ENCODE assay signal across 14 mouse cellular contexts in genomic region chr9:41888616-41889150, GRCm38 (mm10).
DNase-seq lines count a peak whose midpoint lies in the region; ATAC-seq lines count a peak whose summit lies in the region.
"Had no signal": no experiment of that assay in that cellular context is flagged by ENCODE, and none has a peak within 500 bp of the region (broad histone marks: within the 10 kb centered on the region; RNA-seq: fewer than 3 reads in every experiment).

No protein-coding gene starts in this region.

- no peaks in the 10 kb centered on the region for H3K9me3 ChIP-seq in heart, embryonic 13.5 days
- no peaks in the 10 kb centered on the region for H3K9me3 ChIP-seq in heart, embryonic 11.5 days (replicated peaks; ENCODE audit: control insufficient read depth, low read length)
- H3K9me3 ChIP-seq in midbrain, embryonic 14.5 days (ENCODE audit: control insufficient read depth, low read length): no peaks in the 10 kb centered on the region
- no peaks in the 10 kb centered on the region for H3K9me3 ChIP-seq in midbrain, embryonic 13.5 days
- no peaks in the 10 kb centered on the region for H3K9me3 ChIP-seq in limb, embryonic 10.5 days (replicated peaks)
- H3K9me3 ChIP-seq: midbrain, embryonic 12.5 days had no signal

- H3K27ac ChIP-seq in heart, embryonic 13.5 days (replicated peaks): peak overlapping the region; percentile 42; the same call in 1 of the 2 replicates
- H3K27ac ChIP-seq in heart, embryonic 11.5 days (ENCODE audit: low read depth, low read length): no peak overlapping the region
- H3K27ac ChIP-seq in midbrain, embryonic 14.5 days (replicated peaks; ENCODE audit: low read depth, low read length): 0 out of 2 replicates have a peak overlapping the region, but pooled peaks have one; percentile 97
- H3K27ac ChIP-seq in midbrain, embryonic 13.5 days: no peak overlapping the region
- H3K27ac ChIP-seq in limb, embryonic 10.5 days: peak overlapping the region; percentile 94

- no peaks in the 10 kb centered on the region for H3K36me3 ChIP-seq in heart, embryonic 13.5 days
- no peaks in the 10 kb centered on the region for H3K36me3 ChIP-seq in heart, embryonic 11.5 days (ENCODE audit: control insufficient read depth, insufficient read depth, low read length)
- H3K36me3 ChIP-seq in midbrain, embryonic 14.5 days (ENCODE audit: control insufficient read depth, insufficient read depth, low read length): no peaks in the 10 kb centered on the region
- no peaks in the 10 kb centered on the region for H3K36me3 ChIP-seq in midbrain, embryonic 13.5 days
- no peaks in the 10 kb centered on the region for H3K36me3 ChIP-seq in limb, embryonic 10.5 days
- H3K36me3 ChIP-seq: midbrain, embryonic 12.5 days had no signal

- H3K9ac ChIP-seq in heart, embryonic 13.5 days: no peak overlapping the region
- H3K9ac ChIP-seq in heart, embryonic 11.5 days (ENCODE audit: low read depth, low read length): no peak overlapping the region
- H3K9ac ChIP-seq in midbrain, embryonic 14.5 days (replicated peaks; ENCODE audit: low read length): no peak overlapping the region
- no peak overlapping the region for H3K9ac ChIP-seq in midbrain, embryonic 13.5 days (replicated peaks)
- H3K9ac ChIP-seq: midbrain, embryonic 12.5 days had no signal

- ATAC-seq in heart, embryonic 13.5 days (ENCODE audit: extremely low read depth, insufficient number of reproducible peaks, low FRiP score, low TSS enrichment): no peak
- ATAC-seq in heart, embryonic 11.5 days (replicated peaks; ENCODE audit: insufficient number of reproducible peaks, low FRiP score, low TSS enrichment): no peak
- ATAC-seq in midbrain, embryonic 14.5 days (ENCODE audit: low FRiP score, low TSS enrichment): no peak
- ATAC-seq in midbrain, embryonic 13.5 days: no peak
- ATAC-seq: intestine, embryonic 16.5 days had no signal

- DNase-seq in midbrain, embryonic 14.5 days: no peak
- DNase-seq in limb, embryonic 10.5 days (ENCODE audit: low spot score): no peak
- no peak for DNase-seq in gastrocnemius, postnatal 25 days
- DNase-seq in heart, postnatal 36 days: no peak
- no peak for DNase-seq in thymus, adult 18-20 months
- DNase-seq: cerebellum, adult 2 months; liver; lung, postnatal 14 days; thymus, adult 2 months had no signal

- H3K4me3 ChIP-seq in heart, embryonic 13.5 days: no peak overlapping the region
- H3K4me3 ChIP-seq in heart, embryonic 11.5 days (ENCODE audit: low read depth, low read length): no peak overlapping the region
- H3K4me3 ChIP-seq in midbrain, embryonic 14.5 days (replicated peaks; ENCODE audit: low read depth, low read length): no peak overlapping the region
- no peak overlapping the region for H3K4me3 ChIP-seq in midbrain, embryonic 13.5 days (replicated peaks)
- no peak overlapping the region for H3K4me3 ChIP-seq in limb, embryonic 10.5 days
- H3K4me3 ChIP-seq: midbrain, embryonic 12.5 days had no signal

- WGBS in heart, embryonic 13.5 days: 77% methylated on average over 3 of the region's 3 CpGs
- 88% methylated on average over 3 of the region's 3 CpGs for WGBS in heart, embryonic 11.5 days (ENCODE audit: insufficient replicate concordance)
- WGBS in midbrain, embryonic 14.5 days: 88% methylated on average over 3 of the region's 3 CpGs
- WGBS in midbrain, embryonic 13.5 days: 89% methylated on average over 3 of the region's 3 CpGs
- WGBS in limb, embryonic 10.5 days: 91% methylated on average over 3 of the region's 3 CpGs

- H3K4me2 ChIP-seq in heart, embryonic 13.5 days: no peak overlapping the region
- H3K4me2 ChIP-seq in heart, embryonic 11.5 days: no peak overlapping the region
- H3K4me2 ChIP-seq in midbrain, embryonic 14.5 days (ENCODE audit: low read length): no peak overlapping the region
- H3K4me2 ChIP-seq in midbrain, embryonic 13.5 days (replicated peaks): no peak overlapping the region
- H3K4me2 ChIP-seq: midbrain, embryonic 12.5 days had no signal

- intact Hi-C loops in heart, postnatal 36 days (cut with DNase I): loop anchor here (5.0 kb wide), 1 partner anchor 411 kb away; no protein-coding TSS in a partner anchor

- peaks cover 28% of the 10 kb centered on the region for H3K4me1 ChIP-seq in heart, embryonic 13.5 days
- peaks cover 4% of the 10 kb centered on the region; the same call in 1 of the 2 replicates for H3K4me1 ChIP-seq in heart, embryonic 11.5 days (ENCODE audit: control insufficient read depth, insufficient read depth, low read length)
- H3K4me1 ChIP-seq in midbrain, embryonic 14.5 days (ENCODE audit: control insufficient read depth, insufficient read depth, low read length): peaks cover 19% of the 10 kb centered on the region
- peaks cover 33% of the 10 kb centered on the region for H3K4me1 ChIP-seq in midbrain, embryonic 13.5 days (replicated peaks)
- peaks cover 45% of the 10 kb centered on the region for H3K4me1 ChIP-seq in limb, embryonic 10.5 days

- no peaks in the 10 kb centered on the region for H3K27me3 ChIP-seq in heart, embryonic 13.5 days (replicated peaks)
- H3K27me3 ChIP-seq in heart, embryonic 11.5 days (ENCODE audit: control insufficient read depth, insufficient read depth, low read length): no peaks in the 10 kb centered on the region
- no peaks in the 10 kb centered on the region for H3K27me3 ChIP-seq in midbrain, embryonic 14.5 days (ENCODE audit: control insufficient read depth, insufficient read depth, low read length)
- H3K27me3 ChIP-seq in midbrain, embryonic 13.5 days: no peaks in the 10 kb centered on the region
- no peaks in the 10 kb centered on the region for H3K27me3 ChIP-seq in limb, embryonic 10.5 days (ENCODE audit: low read depth, poor library complexity, severe bottlenecking)
- H3K27me3 ChIP-seq: midbrain, embryonic 12.5 days had no signal

Comparison
In these comparisons a context has a peak if more than half of its experiments do, and no peak if none do; other contexts are left out.
1. H3K27ac ChIP-seq: peak in heart, embryonic 13.5 days (single experiment), midbrain, embryonic 14.5 days (single experiment) and limb, embryonic 10.5 days (single experiment); none in heart, embryonic 11.5 days (single experiment) and midbrain, embryonic 13.5 days (single experiment).